Mouse (Mus musculus) heart, adult 18-20 months (tissue): ENCODE measurements around the gene Aebp2. TPM values are rescaled to one million over a fixed set of nuclear protein-coding genes. Genes with fewer than 3 reads are reported as not detected.
A peak's percentile ranks its signal among the peaks of the same experiment; 100 is the strongest.
"Not testable (repeated sequence)": the region's sequence is repeated elsewhere in the genome, so short reads cannot be mapped to it uniquely, and the experiment has no call there.

Experiments
- DNase-seq, 2 experiments: peaks; one replicate each; pipeline ENCODE4 v3.0.0; 2021 to 2022; ENCODE audit warnings: mixed read lengths in 1 of 2
- total RNA-seq, 2 experiments: library from RNA; stranded (reverse); gene quantifications; 2 replicates each; pipeline ENCODE4 v1.2.3; 2021

Gene Aebp2
- total RNA-seq, 2 experiments from 2014 or later, result 39.3 to 39.6 TPM

- DNase-seq, result no peak
Measured at GRCm38 (mm10) chr6:140651923-140652322, 29.5 kb downstream of the Aebp2 start.

GRCm38 (mm10) chr6:140655451-140655850 is 33.0 kb downstream of the Aebp2 start:
- no peak for DNase-seq

- no peak for DNase-seq
Measured at GRCm38 (mm10) chr6:140656991-140657390, 34.5 kb downstream of the Aebp2 start.

- no peak for DNase-seq
Measured at GRCm38 (mm10) chr6:140657920-140658522, 35.6 kb downstream of the Aebp2 start.

GRCm38 (mm10) chr6:140661111-140661510 is 38.6 kb downstream of the Aebp2 start:
- no peak for DNase-seq

GRCm38 (mm10) chr6:140661777-140662176 is 39.3 kb downstream of the Aebp2 start:
- no peak for DNase-seq

- peak; percentile 18 to 19 for DNase-seq
Measured at GRCm38 (mm10) chr6:140662290-140662689, 39.8 kb downstream of the Aebp2 start.

GRCm38 (mm10) chr6:140662697-140663096 is 40.2 kb downstream of the Aebp2 start:
- not testable (repeated sequence) for DNase-seq

GRCm38 (mm10) chr6:140664611-140665010 is 42.1 kb downstream of the Aebp2 start:
- no peak for DNase-seq

- peak; percentile 25 to 27 for DNase-seq
Measured at GRCm38 (mm10) chr6:140666486-140667240, 44.2 kb downstream of the Aebp2 start.

- DNase-seq, result no peak
Measured at GRCm38 (mm10) chr6:140667289-140667906, 44.9 kb downstream of the Aebp2 start.

- no peak for DNase-seq
Measured at GRCm38 (mm10) chr6:140674414-140674813, 52.0 kb downstream of the Aebp2 start.

- DNase-seq, result no peak
Measured at GRCm38 (mm10) chr6:140676094-140676493, 53.6 kb downstream of the Aebp2 start.

- DNase-seq, result no peak
Measured at GRCm38 (mm10) chr6:140677041-140677440, 54.6 kb downstream of the Aebp2 start.

GRCm38 (mm10) chr6:140677960-140678359 is 55.5 kb downstream of the Aebp2 start:
- DNase-seq, result no peak

- DNase-seq, result peak in 1 of 2 experiments; percentile 12
Measured at GRCm38 (mm10) chr6:140678658-140679271, 56.3 kb downstream of the Aebp2 start.

GRCm38 (mm10) chr6:140680713-140681112 is 58.2 kb downstream of the Aebp2 start:
- no peak for DNase-seq

- no peak for DNase-seq
Measured at GRCm38 (mm10) chr6:140682829-140683228, 60.4 kb downstream of the Aebp2 start.

- DNase-seq, result no peak
Measured at GRCm38 (mm10) chr6:140684403-140684802, 61.9 kb downstream of the Aebp2 start.

GRCm38 (mm10) chr6:140689617-140690404 is 67.3 kb downstream of the Aebp2 start:
- DNase-seq, result peak; percentile 18 to 40

- DNase-seq, result no peak
Measured at GRCm38 (mm10) chr6:140692160-140692559, 69.7 kb downstream of the Aebp2 start.
